Mouse (Mus musculus) megakaryocyte, adult 5-6 weeks (primary cell): ENCODE data around the gene Dusp6. TPM values are rescaled to one million over a fixed set of nuclear protein-coding genes. Genes with fewer than 3 reads are reported as not detected.

Experiments
- ATAC-seq: 2 replicates; pipeline ENCODE4 v1.8.0; 2016; ENCODE audit warnings: mild to moderate bottlenecking, inconsistent platforms; ENCODE audit not compliant: poor library complexity, severe bottlenecking
- total RNA-seq, 2 experiments: library from RNA; stranded (forward) in 1 of 2; stranded (reverse) in 1 of 2; fragments of 153-499, 151-499 nt in 1 of 2; fragments of 221-1000, 200-1000 nt in 1 of 2; gene quantifications; 2 replicates each; pipeline versions ENCODE4 v1.2.3 to v1.2.4; 2015 to 2017

Gene Dusp6
- total RNA-seq, 2 experiments from 2014 or later, result 43.1 to 51.1 TPM

- no peak for ATAC-seq
Observed at GRCm38 (mm10) chr10:99244655-99245260, 18.3 kb upstream of the Dusp6 start.

GRCm38 (mm10) chr10:99246797-99247508 lies 16.1 kb upstream of the Dusp6 start:
- peak; percentile 75 for ATAC-seq

GRCm38 (mm10) chr10:99250874-99251281 lies 12.2 kb upstream of the Dusp6 start:
- ATAC-seq, result no peak

GRCm38 (mm10) chr10:99253412-99253811 lies 9.6 kb upstream of the Dusp6 start:
- ATAC-seq, result no peak

GRCm38 (mm10) chr10:99255830-99256570 lies 7.0 kb upstream of the Dusp6 start:
- no peak for ATAC-seq

GRCm38 (mm10) chr10:99257531-99257930 lies 5.5 kb upstream of the Dusp6 start:
- ATAC-seq, result no peak

- ATAC-seq, result no peak
Observed at GRCm38 (mm10) chr10:99259840-99260239, 3.2 kb upstream of the Dusp6 start.

- peak; percentile 14 for ATAC-seq
Observed at GRCm38 (mm10) chr10:99261151-99261635, 1.8 kb upstream of the Dusp6 start.

- peak; percentile 33 for ATAC-seq
Observed at GRCm38 (mm10) chr10:99261636-99262318, 1.3 kb upstream of the Dusp6 start.

GRCm38 (mm10) chr10:99262319-99262866 lies 638 bp upstream of the Dusp6 start:
- no peak for ATAC-seq

GRCm38 (mm10) chr10:99263419-99264221 lies 589 bp downstream of the Dusp6 start:
- ATAC-seq, result peak; percentile 4

- ATAC-seq, result no peak
Observed at GRCm38 (mm10) chr10:99264301-99265010, 1.4 kb downstream of the Dusp6 start.

- ATAC-seq, result no peak
Observed at GRCm38 (mm10) chr10:99265011-99265694, 2.1 kb downstream of the Dusp6 start.

- no peak for ATAC-seq
Observed at GRCm38 (mm10) chr10:99266025-99266424, 3.0 kb downstream of the Dusp6 start.

- ATAC-seq, result no peak
Observed at GRCm38 (mm10) chr10:99267621-99268020, 4.6 kb downstream of the Dusp6 start.

GRCm38 (mm10) chr10:99268421-99269300 lies 5.6 kb downstream of the Dusp6 start:
- peak; percentile 68 for ATAC-seq

GRCm38 (mm10) chr10:99269301-99269701 lies 6.3 kb downstream of the Dusp6 start:
- ATAC-seq, result 0 out of 2 replicates have a peak, but pooled peaks have one; percentile 0

GRCm38 (mm10) chr10:99269704-99270103 lies 6.7 kb downstream of the Dusp6 start:
- ATAC-seq, result no peak
